Mouse (Mus musculus) liver, adult (tissue): ENCODE results near the gene Itgb7.

Experiments used
- GATA4 ChIP-seq: IDR thresholded peaks from 2 replicates; pipeline ENCODE4 v1.6.1; 2014; ENCODE audit warnings: mild to moderate bottlenecking, low read length; ENCODE audit not compliant: insufficient replicate concordance

Itgb7 gene

GRCm38 (mm10) chr15:102216459-102217228 is 15.1 kb downstream of the Itgb7 start:
- TF ChIP-seq GATA4, result no peak

DNA sequence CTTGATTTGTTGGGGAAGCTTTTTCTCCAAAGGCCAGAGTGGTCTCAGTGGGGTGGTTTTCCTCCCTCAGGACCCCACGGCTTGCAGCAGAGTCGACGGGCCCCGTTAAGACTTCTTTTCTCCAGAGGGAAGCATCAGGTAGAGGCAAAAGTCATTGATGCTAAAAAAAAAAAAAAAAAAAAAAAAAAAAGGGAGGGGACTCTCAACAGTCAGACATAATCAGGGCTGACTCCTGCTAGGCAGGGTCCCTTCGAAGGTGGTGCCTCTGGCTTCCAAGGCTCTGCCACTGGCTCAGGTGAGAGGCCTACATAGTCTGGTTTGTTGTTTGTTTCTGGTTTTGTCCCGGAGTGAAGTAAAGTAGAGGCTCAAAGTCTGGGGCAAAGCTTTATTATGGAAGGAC is 16.1 kb downstream of the Itgb7 start:
- no peak for TF ChIP-seq GATA4

DNA sequence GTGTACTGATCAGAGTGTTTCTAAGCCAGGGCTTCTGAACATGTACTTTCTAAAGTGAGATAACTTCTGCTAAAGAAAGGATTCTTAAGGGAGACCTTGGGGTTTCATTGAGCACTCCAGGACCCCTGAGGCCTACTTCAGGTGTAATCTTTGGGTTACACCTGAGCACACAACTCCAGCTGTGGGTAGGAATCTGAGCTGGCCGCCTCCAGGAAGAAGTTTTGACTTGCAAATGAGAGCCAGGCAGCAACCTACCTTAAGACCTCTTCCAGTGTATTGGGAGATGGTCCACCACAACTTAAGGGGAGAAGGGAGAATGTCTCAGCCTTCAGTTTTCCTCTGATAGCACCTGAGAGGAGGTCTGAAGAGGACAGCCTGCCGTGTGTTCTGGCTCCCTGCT is 17.6 kb downstream of the Itgb7 start:
- no peak for TF ChIP-seq GATA4

GRCm38 (mm10) chr15:102211895-102212294 is 19.8 kb downstream of the Itgb7 start:
- no peak for TF ChIP-seq GATA4

GRCm38 (mm10) chr15:102210816-102211215 is 20.9 kb downstream of the Itgb7 start:
- no peak for TF ChIP-seq GATA4

GRCm38 (mm10) chr15:102209114-102209513 is 22.6 kb downstream of the Itgb7 start:
- TF ChIP-seq GATA4, result no peak

- TF ChIP-seq GATA4, result no peak
Measured at GRCm38 (mm10) chr15:102208092-102208561, 23.6 kb downstream of the Itgb7 start.

GRCm38 (mm10) chr15:102207351-102207750 is 24.4 kb downstream of the Itgb7 start:
- TF ChIP-seq GATA4, result no peak

GRCm38 (mm10) chr15:102205779-102206178 is 26.0 kb downstream of the Itgb7 start:
- TF ChIP-seq GATA4, result no peak

DNA sequence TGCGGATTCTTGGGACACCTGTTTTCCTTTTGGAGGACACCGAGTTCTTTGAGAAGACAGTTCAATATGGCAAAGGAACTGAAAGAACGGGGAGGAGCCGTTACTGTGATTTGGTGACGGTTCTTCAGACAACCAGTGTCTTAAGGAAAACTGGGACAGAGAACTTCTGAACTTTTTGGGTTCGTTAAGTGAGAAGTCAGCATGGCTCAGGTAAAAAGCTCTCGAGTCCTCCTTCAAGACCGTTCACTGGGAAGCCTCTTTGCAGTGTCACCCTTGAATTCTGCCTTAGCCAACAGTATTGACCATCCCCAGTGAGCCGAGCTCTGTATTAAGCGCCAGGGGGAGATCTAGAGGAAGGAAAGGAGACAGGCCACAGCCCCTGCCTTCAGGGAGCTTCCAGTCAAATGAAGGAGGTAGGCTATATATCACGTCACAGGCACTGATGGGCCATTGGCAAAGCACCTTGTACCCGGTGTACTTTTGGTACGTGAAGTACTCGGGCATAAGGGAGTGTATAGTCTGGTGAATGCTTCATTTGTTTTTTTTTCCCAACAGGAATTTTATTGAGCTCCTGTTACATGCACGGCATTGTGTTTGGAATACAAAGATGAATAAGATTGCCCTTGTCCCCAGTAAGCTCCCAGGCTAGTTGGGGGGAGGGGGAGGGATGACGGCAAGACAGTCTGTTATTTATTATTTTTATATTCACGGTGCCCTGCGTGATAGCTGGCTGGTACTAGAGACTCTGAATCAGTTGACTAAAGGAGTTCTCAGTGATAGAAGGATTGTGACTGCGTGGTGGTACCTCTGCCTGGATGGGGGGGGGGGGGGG is 26.9 kb downstream of the Itgb7 start, which contains the start of gene Csad:
TSS of gene Csad (minus strand) at position 51 of the 832 bp plus-strand sequence.
- no peak for TF ChIP-seq GATA4

DNA sequence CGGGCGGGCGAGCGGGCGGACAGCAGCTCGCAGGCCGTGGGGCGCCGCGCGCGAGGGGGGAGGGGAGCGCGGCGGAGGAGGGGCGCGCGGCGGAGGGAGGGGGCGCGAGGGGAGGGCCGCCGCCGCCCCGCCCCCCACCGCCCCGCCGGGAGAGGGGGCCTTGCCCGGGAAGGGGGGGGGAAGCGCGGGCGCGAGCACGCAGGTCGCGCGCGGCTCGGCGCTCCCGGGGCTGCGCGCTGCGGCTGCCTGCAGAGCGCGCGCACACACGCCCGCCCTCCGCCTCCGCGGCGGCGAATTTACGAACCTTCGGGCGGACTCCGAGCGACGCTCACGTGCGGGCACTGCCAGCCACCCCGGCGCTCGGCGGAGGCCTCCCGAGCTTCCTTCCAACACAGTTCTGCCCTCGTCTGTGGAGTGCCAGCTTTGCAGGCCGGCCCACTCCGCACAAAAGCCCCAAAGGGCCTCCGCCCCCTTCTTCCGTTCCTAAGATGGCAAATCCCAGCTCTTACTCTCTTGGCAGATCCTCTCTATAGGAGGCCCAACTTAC is 27.8 kb downstream of the Itgb7 start:
- TF ChIP-seq GATA4, result no peak

DNA sequence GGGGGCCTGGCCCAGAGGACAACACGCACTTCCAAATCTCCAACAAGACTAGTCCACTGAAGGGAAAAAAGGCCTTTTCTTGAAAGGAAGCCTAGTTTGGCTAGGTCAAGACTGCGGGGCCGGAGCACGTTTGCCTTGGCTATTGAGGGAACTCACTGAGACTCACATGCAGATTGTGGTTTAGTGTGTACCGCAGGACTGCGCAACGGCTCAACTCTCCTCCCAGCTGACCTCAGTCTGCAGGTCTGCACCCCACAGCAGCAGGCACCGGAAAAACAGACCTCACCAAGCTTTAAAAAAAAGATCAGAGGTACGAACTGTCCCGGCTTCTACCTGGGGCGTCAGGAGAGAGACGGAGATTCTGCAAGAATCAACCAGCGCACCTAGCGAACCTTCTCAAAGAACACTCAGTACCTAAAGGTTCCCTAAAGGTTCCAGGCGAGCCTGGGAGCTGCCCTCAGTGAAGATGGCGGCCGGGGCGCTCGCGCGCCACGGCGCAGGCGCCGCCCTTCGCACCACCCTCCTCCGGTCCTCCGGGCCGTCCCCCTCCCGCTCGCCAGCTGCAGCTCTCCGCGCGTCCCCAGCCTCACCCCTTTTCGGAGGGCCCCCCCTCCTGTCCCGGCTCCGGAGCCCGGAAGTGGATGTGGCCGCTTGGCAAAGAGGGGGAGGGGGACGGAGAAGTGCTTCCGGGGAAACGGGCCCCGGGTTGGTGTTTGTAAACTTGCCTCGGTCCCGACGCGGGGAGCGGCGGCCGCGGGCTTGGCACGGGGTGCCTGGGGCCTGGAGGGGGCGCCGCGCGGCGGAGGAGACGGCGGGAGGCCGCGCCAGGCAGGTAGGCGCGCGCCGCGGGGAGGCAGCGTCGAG is 28.5 kb downstream of the Itgb7 start, which contains the start of gene Zfp740:
TSS of gene Zfp740 (plus strand) at position 279 of the 864 bp plus-strand sequence.
- peak; percentile 17; the same call in 1 of the 2 replicates for TF ChIP-seq GATA4

- TF ChIP-seq GATA4, result no peak
Measured at GRCm38 (mm10) chr15:102198841-102199240, 32.9 kb downstream of the Itgb7 start.

DNA sequence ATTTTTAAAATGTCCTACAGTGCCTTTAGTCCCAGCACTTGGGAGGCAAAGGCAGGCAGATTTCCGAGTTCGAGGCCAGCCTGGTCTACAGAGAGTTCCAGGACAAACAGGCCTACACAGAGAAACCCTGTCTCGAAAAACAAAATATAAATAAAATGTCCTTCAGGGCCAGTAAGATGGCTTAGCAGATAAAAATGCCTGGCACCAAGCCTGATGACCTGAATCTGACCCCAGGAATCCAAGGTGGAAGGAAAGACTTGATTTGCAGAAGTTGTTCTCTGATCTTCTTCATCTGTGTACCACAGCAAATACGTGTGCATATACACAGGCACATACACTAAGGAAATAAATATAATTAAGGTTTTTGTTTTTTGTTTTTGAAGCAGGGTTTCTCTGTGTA is 36.4 kb downstream of the Itgb7 start:
- no peak for TF ChIP-seq GATA4

DNA sequence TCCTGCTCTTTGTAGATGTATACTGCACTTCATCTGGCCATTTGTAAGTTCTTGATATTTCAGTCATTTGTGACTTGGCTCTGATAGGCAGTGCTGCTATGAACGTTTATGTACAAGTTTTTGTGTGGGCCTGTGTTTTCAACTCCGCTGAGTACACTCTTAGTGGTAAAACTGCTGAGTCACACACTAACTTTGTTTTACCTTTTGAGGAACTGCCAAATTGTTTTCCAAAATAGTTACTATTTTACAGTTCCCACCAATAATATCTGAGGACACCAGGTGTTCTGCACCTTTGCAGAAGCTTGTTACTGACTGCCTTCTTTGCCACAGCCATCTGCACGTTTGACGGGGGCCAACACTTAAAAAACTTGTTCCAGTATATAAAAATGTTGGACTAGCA is 37.3 kb downstream of the Itgb7 start:
- TF ChIP-seq GATA4, result no peak
